Mouse (Mus musculus) liver, embryonic 16.5 days (tissue): Measurements from ENCODE around the gene Frem1. TPM values are rescaled to one million over a fixed set of nuclear protein-coding genes. Genes with fewer than 3 reads are reported as not detected.

Experiments
- ATAC-seq: fragments of 200-750 bp; cut with Nextera tagmentation; 2 replicates; pipeline ENCODE4 v1.8.0; 2017; ENCODE audit warnings: low read depth, mild to moderate bottlenecking, moderate number of reproducible peaks, moderate library complexity
- H3K27ac ChIP-seq: fragments of 300-500 bp; sonication (generic); 2 replicates; pipeline ENCODE4 v1.5.1; 2014; ENCODE audit warnings: mild to moderate bottlenecking, low read length
- H3K27me3 ChIP-seq: fragments of 300-500 bp; sonication (generic); 2 replicates; pipeline ENCODE4 v1.6.1; 2014; ENCODE audit warnings: low read depth, low read length, mixed read lengths; ENCODE audit not compliant: control insufficient read depth, insufficient read depth
- H3K36me3 ChIP-seq: fragments of 300-500 bp; sonication (generic); 2 replicates; pipeline ENCODE4 v1.6.1; 2014; ENCODE audit warnings: mild to moderate bottlenecking; ENCODE audit not compliant: control insufficient read depth, insufficient read depth
- H3K4me1 ChIP-seq: fragments of 300-500 bp; sonication (generic); 2 replicates; pipeline ENCODE4 v1.6.1; 2014; ENCODE audit warnings: low read depth, low read length, mixed read lengths; ENCODE audit not compliant: control insufficient read depth
- H3K4me2 ChIP-seq: fragments of 300-500 bp; sonication (generic); 2 replicates; pipeline ENCODE4 v1.6.1; 2014; ENCODE audit warnings: low read depth, low read length, mixed read lengths
- H3K4me3 ChIP-seq: fragments of 300-500 bp; sonication (generic); 2 replicates; pipeline ENCODE4 v1.5.1; 2014; ENCODE audit warnings: low read depth, mild to moderate bottlenecking, low read length
- H3K9ac ChIP-seq: fragments of 300-500 bp; sonication (generic); 2 replicates; pipeline ENCODE4 v1.6.1; 2014; ENCODE audit warnings: low read depth, low read length
- H3K9me3 ChIP-seq: fragments of 300-500 bp; sonication (generic); replicated peaks from 2 replicates; pipeline ENCODE4 v1.6.1; 2016; ENCODE audit warnings: low read length; ENCODE audit not compliant: control insufficient read depth
- WGBS: fragments of 180-500 bp; shearing (Covaris S2); extraction: QIAGEN DNeasy Blood & Tissue Kit; methylation state at CpG from one replicate; pipeline ENCODE4 v1.1.7; 2014; ENCODE audit not compliant: insufficient replicate concordance; 5-methylcytosine and 5-hydroxymethylcytosine counted together
- polyA plus RNA-seq: library from polyadenylated mRNA; unstranded; fragments of >200 nt; fragmentation: Nextera tagmentation; extraction: Ambion mirVana; gene quantifications from 2 replicates; pipeline ENCODE4 v1.2.1, GENCODE M21; 2015

Gene Frem1
- polyA plus RNA-seq, 1 experiment from 2014 or later = 0.63 TPM

GRCm38 (mm10) chr4:82875532-82875931 lies 176.6 kb downstream of the Frem1 start:
- no peak overlapping the region for H3K9ac ChIP-seq
- no peaks in the 10 kb centered on the region; the same call in 1 of the 2 replicates for H3K4me1 ChIP-seq
- H3K4me3 ChIP-seq = no peak overlapping the region
- 60% methylated on average over 4 of the region's 4 CpGs for WGBS
- no peaks in the 10 kb centered on the region for H3K36me3 ChIP-seq
- H3K27me3 ChIP-seq = no peaks in the 10 kb centered on the region
- ATAC-seq = no peak
- no peaks in the 10 kb centered on the region for H3K9me3 ChIP-seq
- H3K27ac ChIP-seq = no peak overlapping the region
- no peak overlapping the region for H3K4me2 ChIP-seq

GRCm38 (mm10) chr4:82874791-82875190 lies 177.3 kb downstream of the Frem1 start:
- H3K4me1 ChIP-seq = no peaks in the 10 kb centered on the region; the same call in 1 of the 2 replicates
- H3K9me3 ChIP-seq = no peaks in the 10 kb centered on the region
- H3K9ac ChIP-seq = no peak overlapping the region
- H3K27ac ChIP-seq = no peak overlapping the region
- H3K27me3 ChIP-seq = no peaks in the 10 kb centered on the region
- no peak overlapping the region for H3K4me2 ChIP-seq
- 37% methylated on average over 4 of the region's 4 CpGs for WGBS
- no peak overlapping the region for H3K4me3 ChIP-seq
- no peak for ATAC-seq
- H3K36me3 ChIP-seq = no peaks in the 10 kb centered on the region

- Histone ChIP-seq H3K4me1 (no peaks in the 10 kb centered on the region; the same call in 1 of the 2 replicates), H3K27me3 (no peaks in the 10 kb centered on the region), H3K27ac (no peak overlapping the region), H3K4me2 (no peak overlapping the region), H3K9ac (no peak overlapping the region), H3K9me3 (no peaks in the 10 kb centered on the region), H3K4me3 (no peak overlapping the region), H3K36me3 (no peaks in the 10 kb centered on the region)
- no peak for ATAC-seq
- 59% methylated on average over 4 of the region's 4 CpGs for WGBS
These were observed 179.6 kb downstream of the Frem1 start for GRCm38 (mm10) chr4:82872548-82872947.

- H3K27me3 ChIP-seq = no peaks in the 10 kb centered on the region
- H3K4me3 ChIP-seq = no peak overlapping the region
- H3K4me2 ChIP-seq = no peak overlapping the region
- no peak overlapping the region for H3K9ac ChIP-seq
- no peaks in the 10 kb centered on the region; the same call in 1 of the 2 replicates for H3K4me1 ChIP-seq
- no peaks in the 10 kb centered on the region for H3K36me3 ChIP-seq
- 65% methylated on average over 6 of the region's 6 CpGs for WGBS
- H3K27ac ChIP-seq = no peak overlapping the region
- no peak for ATAC-seq
- no peaks in the 10 kb centered on the region for H3K9me3 ChIP-seq
These were observed 180.0 kb downstream of the Frem1 start for GRCm38 (mm10) chr4:82872121-82872520.

- Histone ChIP-seq H3K36me3 (no peaks in the 10 kb centered on the region), H3K4me2 (no peak overlapping the region), H3K4me3 (no peak overlapping the region), H3K27ac (no peak overlapping the region), H3K27me3 (no peaks in the 10 kb centered on the region), H3K9me3 (no peaks in the 10 kb centered on the region), H3K9ac (no peak overlapping the region), H3K4me1 (no peaks in the 10 kb centered on the region; the same call in 1 of the 2 replicates)
- ATAC-seq = no peak
- 31% methylated on average over 6 of the region's 6 CpGs for WGBS
These were observed 181.2 kb downstream of the Frem1 start for GRCm38 (mm10) chr4:82870931-82871330.

GRCm38 (mm10) chr4:82867731-82868445 lies 184.3 kb downstream of the Frem1 start:
- Histone ChIP-seq H3K4me2 (no peak overlapping the region), H3K9ac (no peak overlapping the region), H3K27ac (no peak overlapping the region), H3K4me1 (no peaks in the 10 kb centered on the region), H3K4me3 (no peak overlapping the region), H3K27me3 (no peaks in the 10 kb centered on the region), H3K9me3 (no peaks in the 10 kb centered on the region), H3K36me3 (no peaks in the 10 kb centered on the region)
- no peak for ATAC-seq
- WGBS = 55% methylated on average over 5 of the region's 5 CpGs

- Histone ChIP-seq H3K9me3 (no peaks in the 10 kb centered on the region), H3K4me2 (no peak overlapping the region), H3K27ac (no peak overlapping the region), H3K36me3 (no peaks in the 10 kb centered on the region), H3K4me3 (no peak overlapping the region), H3K9ac (no peak overlapping the region), H3K4me1 (no peaks in the 10 kb centered on the region), H3K27me3 (no peaks in the 10 kb centered on the region)
- WGBS = 49% methylated on average over 4 of the region's 4 CpGs
- no peak for ATAC-seq
These were observed 185.0 kb downstream of the Frem1 start for GRCm38 (mm10) chr4:82867111-82867510.

- Histone ChIP-seq H3K27me3 (no peaks in the 10 kb centered on the region), H3K9me3 (no peaks in the 10 kb centered on the region), H3K4me1 (no peaks in the 10 kb centered on the region), H3K9ac (no peak overlapping the region), H3K36me3 (no peaks in the 10 kb centered on the region), H3K27ac (no peak overlapping the region), H3K4me2 (no peak overlapping the region), H3K4me3 (no peak overlapping the region)
- no peak for ATAC-seq
- 67% methylated on average over 8 of the region's 8 CpGs for whole genome bisulfite sequencing
These were observed 187.0 kb downstream of the Frem1 start for GRCm38 (mm10) chr4:82864974-82865699.

- Histone ChIP-seq H3K27ac (no peak overlapping the region), H3K4me1 (no peaks in the 10 kb centered on the region; the same call in 1 of the 2 replicates), H3K27me3 (no peaks in the 10 kb centered on the region), H3K4me3 (no peak overlapping the region), H3K9ac (no peak overlapping the region), H3K4me2 (no peak overlapping the region), H3K9me3 (no peaks in the 10 kb centered on the region), H3K36me3 (no peaks in the 10 kb centered on the region)
- WGBS = 76% methylated on average over 8 of the region's 8 CpGs
- no peak for ATAC-seq
These were observed 188.8 kb downstream of the Frem1 start for GRCm38 (mm10) chr4:82863316-82863715.
